ENCODE assay signal across 11 mouse cellular contexts in the genomic region with DNA sequence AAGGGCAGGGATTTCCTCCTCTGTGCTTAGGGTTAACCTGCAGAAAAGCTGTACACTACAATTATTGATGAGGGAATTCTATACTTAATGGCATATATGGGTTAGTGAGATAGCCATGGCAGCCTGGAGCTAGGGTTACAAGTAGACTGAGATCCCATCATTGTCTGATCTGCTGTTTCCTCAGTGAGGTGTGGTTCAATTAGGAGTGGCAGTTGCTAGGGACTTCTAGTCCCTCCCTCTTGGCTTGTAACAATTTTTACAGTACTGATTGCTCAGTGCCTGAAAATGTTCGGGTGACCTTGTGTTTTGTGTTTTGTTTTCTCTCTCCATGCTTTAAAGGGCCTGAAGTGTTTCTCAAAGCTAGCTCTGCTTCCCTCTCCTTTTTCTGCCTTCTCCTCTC. TPM values are rescaled to one million over a fixed set of nuclear protein-coding genes. Genes with fewer than 3 reads are reported as not detected.
DNase-seq lines count a peak whose midpoint lies in the region; ATAC-seq and TF ChIP-seq lines count a peak whose summit lies in the region.
"Had no signal": no experiment of that assay in that cellular context is flagged by ENCODE, and none has a peak within 500 bp of the region (broad histone marks: within the 10 kb centered on the region; RNA-seq: fewer than 3 reads in every experiment).

No protein-coding gene starts in this region.

- no peaks in the 10 kb centered on the region for H3K36me3 ChIP-seq in neural tube, embryonic 11.5 days (ENCODE audit: control insufficient read depth, insufficient read depth, low read length)
- peaks cover 35% of the 10 kb centered on the region for H3K36me3 ChIP-seq in hindbrain, embryonic 10.5 days
- H3K36me3 ChIP-seq in midbrain, embryonic 11.5 days (ENCODE audit: control insufficient read depth, insufficient read depth, low read length): peaks cover 7% of the 10 kb centered on the region; the same call in 1 of the 2 replicates
- H3K36me3 ChIP-seq: lung, embryonic 15.5 days had no signal

- DNase-seq in neural tube, embryonic 11.5 days (ENCODE audit: low spot score): no peak
- no peak for DNase-seq in neural tube, embryonic 10.5 days (ENCODE audit: extremely low spot score, low spot score)
- DNase-seq in hindbrain, embryonic 10.5 days (ENCODE audit: low spot score): no peak
- DNase-seq in midbrain, embryonic 11.5 days (ENCODE audit: low spot score, missing footprints): no peak
- no peak for DNase-seq in gastrocnemius, adult 2 months
- no peak for DNase-seq in layer of hippocampus, adult 8-10 months (ENCODE audit: low spot score in 2 of 2)
- no peak for DNase-seq in urinary bladder, postnatal 4 days (ENCODE audit: low spot score in 2 of 2)
- no peak for DNase-seq in gastrocnemius, adult 8-10 months (ENCODE audit: low spot score in 2 of 2)
- DNase-seq: kidney, adult 9 months had no signal

- H3K4me2 ChIP-seq in neural tube, embryonic 11.5 days (ENCODE audit: low read depth): peak overlapping the region; percentile 72
- peak overlapping the region; percentile 62 for H3K4me2 ChIP-seq in midbrain, embryonic 11.5 days

- no peaks in the 10 kb centered on the region for H3K27me3 ChIP-seq in neural tube, embryonic 11.5 days (ENCODE audit: control insufficient read depth, insufficient read depth, low read length)
- no peaks in the 10 kb centered on the region for H3K27me3 ChIP-seq in hindbrain, embryonic 10.5 days (ENCODE audit: insufficient read depth, poor library complexity, severe bottlenecking)
- no peaks in the 10 kb centered on the region for H3K27me3 ChIP-seq in midbrain, embryonic 11.5 days (ENCODE audit: control insufficient read depth, insufficient read depth, low read length)

- H3K4me1 ChIP-seq in neural tube, embryonic 11.5 days (ENCODE audit: control insufficient read depth, insufficient read depth, low read length): 0 out of 2 replicates have a peak, but pooled peaks cover 3% of the 10 kb centered on the region
- peaks cover 20% of the 10 kb centered on the region for H3K4me1 ChIP-seq in hindbrain, embryonic 10.5 days (replicated peaks)
- peaks cover 5% of the 10 kb centered on the region for H3K4me1 ChIP-seq in midbrain, embryonic 11.5 days (ENCODE audit: control insufficient read depth, insufficient read depth, low read length)

- H3K9ac ChIP-seq in neural tube, embryonic 11.5 days (ENCODE audit: low read length): peak overlapping the region; percentile 91
- 0 out of 2 replicates have a peak overlapping the region, but pooled peaks have one; percentile 28 for H3K9ac ChIP-seq in midbrain, embryonic 11.5 days (ENCODE audit: low read length)
- H3K9ac ChIP-seq: lung, embryonic 15.5 days had no signal

- 71% methylated on average over 1 of the region's 1 CpGs for WGBS in neural tube, embryonic 11.5 days
- 72% methylated on average over 1 of the region's 1 CpGs for WGBS in hindbrain, embryonic 10.5 days
- 76% methylated on average over 1 of the region's 1 CpGs for WGBS in midbrain, embryonic 11.5 days

- H3K4me3 ChIP-seq in neural tube, embryonic 11.5 days (ENCODE audit: low read depth, low read length): peak overlapping the region; percentile 93
- peak overlapping the region; percentile 96 for H3K4me3 ChIP-seq in hindbrain, embryonic 10.5 days
- peak overlapping the region; percentile 94 for H3K4me3 ChIP-seq in midbrain, embryonic 11.5 days (ENCODE audit: low read depth, low read length)
- no peak overlapping the region for H3K4me3 ChIP-seq in gastrocnemius, adult 2 months
- H3K4me3 ChIP-seq: lung, embryonic 15.5 days had no signal

- H3K9me3 ChIP-seq in neural tube, embryonic 11.5 days (ENCODE audit: control insufficient read depth, low read length): no peaks in the 10 kb centered on the region
- peaks cover 4% of the 10 kb centered on the region; the same call in 1 of the 2 replicates for H3K9me3 ChIP-seq in hindbrain, embryonic 10.5 days
- H3K9me3 ChIP-seq in midbrain, embryonic 11.5 days (ENCODE audit: control insufficient read depth, low read length): no peaks in the 10 kb centered on the region; the same call in 1 of the 2 replicates
- H3K9me3 ChIP-seq: lung, embryonic 15.5 days had no signal

- no peak for ATAC-seq in neural tube, embryonic 11.5 days (ENCODE audit: insufficient read depth, low FRiP score, low TSS enrichment)
- ATAC-seq in midbrain, embryonic 11.5 days (ENCODE audit: low FRiP score): no peak

- no peak for TF ChIP-seq CTCF in gastrocnemius, adult 2 months (IDR thresholded peaks at IDR 0.05)

- intact Hi-C loops in gastrocnemius, adult 2 months (cut with DNase I): no loop called here

- no peak overlapping the region for H3K27ac ChIP-seq in neural tube, embryonic 11.5 days (ENCODE audit: low read depth, low read length)
- H3K27ac ChIP-seq in hindbrain, embryonic 10.5 days: peak overlapping the region; percentile 95
- H3K27ac ChIP-seq in midbrain, embryonic 11.5 days (ENCODE audit: low read depth, low read length): peak overlapping the region; percentile 57
- no peak overlapping the region for H3K27ac ChIP-seq in gastrocnemius, adult 2 months
- H3K27ac ChIP-seq: lung, embryonic 15.5 days had no signal

RNA-seq across cellular contexts. Expression of a gene that starts 2.1 kb away (rescaled TPM):
- 113 and 122 TPM in 2 replicates for polyA plus RNA-seq in neural tube, embryonic 11.5 days (2014; fragmentation: Nextera tagmentation; extraction: Ambion mirVana)
- polyA plus RNA-seq in hindbrain, embryonic 10.5 days (2016; fragmentation: Nextera tagmentation; extraction: Ambion mirVana): 45.8 and 67.6 TPM in 2 replicates
- 96.2 and 96.4 TPM in 2 replicates for polyA plus RNA-seq in midbrain, embryonic 11.5 days (2014; fragmentation: Nextera tagmentation; extraction: Ambion mirVana)
- under 1 TPM; 0.10 to 0.20 TPM for total RNA-seq in gastrocnemius, adult 2 months (2021)
- total RNA-seq in layer of hippocampus, adult 8-10 months (2022): 100 to 1,000 TPM; 460 to 483 (median 462) TPM
- 1 to 10 TPM in 1 of 4 experiments, under 1 TPM in 3; 0.24 to 2.2 (median 0.90) TPM for total RNA-seq in gastrocnemius, adult 8-10 months (2022)
- total RNA-seq: monocyte, adult 5-6 weeks had no signal

Comparison
In these comparisons a context has a peak if more than half of its experiments do, and no peak if none do; other contexts are left out.
1. H3K27ac ChIP-seq: peak in hindbrain, embryonic 10.5 days (single experiment) and midbrain, embryonic 11.5 days (single experiment); none in neural tube, embryonic 11.5 days (single experiment) and gastrocnemius, adult 2 months (single experiment).
2. RNA of a gene that starts 2.1 kb away (total RNA-seq): 460 to 483 TPM in layer of hippocampus, adult 8-10 months; 0.24 to 2.2 TPM in gastrocnemius, adult 8-10 months and 0.10 to 0.20 TPM in gastrocnemius, adult 2 months; every median in the first group is over 100 times any median in the second.